Mouse (Mus musculus): ENCODE results near the gene Setd2.
A peak's percentile ranks its signal among the peaks of the same experiment; 100 is the strongest.

The Setd2 gene

DNA sequence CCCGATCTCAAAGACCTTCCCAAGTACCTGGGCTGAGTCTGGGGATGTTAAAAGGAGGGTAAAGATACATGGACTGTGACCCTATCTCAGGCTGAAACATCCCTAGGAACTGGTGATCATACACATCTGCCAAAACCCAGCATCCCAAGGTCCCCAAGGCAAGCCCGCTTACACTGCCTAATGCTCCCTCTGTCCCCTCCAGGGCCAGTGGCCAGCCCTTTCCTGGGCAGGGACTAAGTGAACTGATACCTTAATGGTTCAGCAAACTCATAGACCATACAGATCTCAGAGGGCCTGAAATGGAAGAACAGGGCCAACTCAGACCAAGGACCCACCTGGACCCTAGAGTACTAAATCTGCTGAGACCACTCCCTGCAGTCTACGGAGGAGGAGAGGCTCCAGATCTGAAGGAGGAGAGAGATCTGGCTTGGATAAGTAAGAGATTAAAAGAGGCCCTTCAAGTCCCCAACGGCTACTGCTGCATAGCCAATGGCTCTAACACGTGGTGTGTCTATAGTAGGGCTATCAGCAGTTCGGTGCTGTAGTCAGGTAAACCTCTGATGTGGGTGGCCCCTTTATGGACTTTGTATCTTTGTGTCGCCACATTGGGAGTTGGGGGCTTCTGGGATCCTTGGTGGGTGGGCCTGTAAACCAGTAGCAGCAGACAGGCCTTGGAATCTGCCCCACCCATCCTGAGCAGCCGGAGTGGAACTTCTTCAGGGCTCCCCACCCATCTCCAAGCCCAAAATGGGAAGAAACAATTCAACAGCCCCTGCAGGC is 91.2 kb downstream of the Setd2 start:
- no peak for DNase-seq (ENCODE audit: low read depth, low spot score)

- peak; percentile 80 for DNase-seq (ENCODE audit: low read depth, low spot score)
Observed at GRCm38 (mm10) chr9:110624361-110625166, 92.2 kb downstream of the Setd2 start, which contains the start of gene Nradd. Nradd (minus strand) TSS chr9:110624452.

DNA sequence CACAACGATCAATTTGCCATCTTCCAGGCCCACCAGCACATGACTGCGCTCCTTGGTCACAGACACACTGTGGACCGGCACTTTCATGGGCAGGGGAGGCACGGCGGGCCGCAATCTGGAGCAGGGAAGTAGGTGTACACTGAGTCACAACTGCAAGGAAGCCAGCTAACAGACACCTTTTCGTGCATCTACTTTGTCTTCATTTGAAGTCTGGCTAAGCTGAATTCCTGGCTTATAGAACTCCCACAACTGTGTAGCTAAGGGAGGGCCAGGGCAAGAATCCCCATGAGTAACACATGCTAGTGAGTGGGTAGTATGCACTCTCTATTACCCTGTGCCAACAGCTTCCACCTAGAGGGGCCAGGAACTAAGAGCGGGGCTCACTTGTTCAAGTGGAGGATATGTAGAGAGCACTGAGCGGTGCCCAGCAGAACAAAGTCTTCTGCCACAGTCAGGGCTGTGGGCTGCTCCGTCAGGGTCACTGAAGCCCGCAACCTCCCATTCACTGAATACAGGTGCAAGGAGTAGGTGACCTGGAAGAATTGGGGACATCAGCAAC is 93.0 kb downstream of the Setd2 start:
- DNase-seq (ENCODE audit: low read depth, low spot score) = no peak

DNA sequence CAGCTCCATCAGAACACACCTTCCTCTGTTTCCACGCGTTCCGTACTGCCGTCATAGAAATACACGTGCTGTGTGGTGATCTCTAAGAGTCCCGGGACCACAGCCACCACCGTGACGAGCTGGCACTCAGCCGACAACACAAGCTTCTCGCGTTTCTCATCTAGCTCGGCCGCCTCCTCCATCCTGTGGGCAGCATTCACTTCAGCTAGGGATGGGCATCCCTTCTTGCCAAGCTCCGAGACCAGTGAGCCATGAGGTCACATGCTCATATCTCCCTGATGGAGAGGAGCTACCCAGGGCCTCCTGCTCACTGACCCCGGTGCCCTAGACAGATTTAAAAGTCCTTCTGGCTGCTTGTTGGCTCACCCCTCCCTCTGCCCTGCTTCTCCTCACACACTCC is 97.8 kb downstream of the Setd2 start:
- DNase-seq (ENCODE audit: low read depth, low spot score) = no peak

- DNase-seq (ENCODE audit: low read depth, low spot score) = peak; percentile 59
Observed at GRCm38 (mm10) chr9:110631191-110631590, 98.8 kb downstream of the Setd2 start.

DNA sequence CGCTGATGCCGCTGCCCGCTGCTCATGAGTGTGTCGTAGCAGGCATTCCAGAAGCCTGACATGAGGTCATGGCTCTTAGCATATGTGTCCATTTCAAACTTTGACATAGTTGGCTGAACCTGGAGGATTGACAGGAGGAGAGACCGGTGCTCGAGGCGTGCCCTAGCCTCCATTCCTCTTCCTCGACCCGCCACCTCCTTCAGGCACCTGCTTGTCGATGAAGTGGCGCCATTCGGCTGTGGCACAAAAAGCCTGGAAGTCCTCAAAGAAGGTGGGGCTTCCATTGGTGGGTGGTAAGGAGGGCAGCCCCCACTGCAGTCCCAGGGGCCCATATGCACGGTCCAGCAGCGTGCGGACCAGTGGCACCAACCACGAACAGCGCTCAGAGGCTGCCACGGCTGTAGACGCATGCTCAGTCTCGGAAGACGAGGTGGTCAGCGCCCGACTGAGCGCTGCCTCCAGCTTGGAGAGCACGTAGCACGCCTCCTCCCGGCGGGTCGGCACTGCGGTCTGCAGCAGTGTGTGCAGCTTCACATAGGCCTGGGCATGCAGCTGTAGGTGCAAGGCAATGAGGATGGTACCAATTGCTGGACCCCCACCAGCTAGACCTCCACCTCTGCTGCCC is 99.4 kb downstream of the Setd2 start:
- no peak for DNase-seq (ENCODE audit: low read depth, low spot score)

DNA sequence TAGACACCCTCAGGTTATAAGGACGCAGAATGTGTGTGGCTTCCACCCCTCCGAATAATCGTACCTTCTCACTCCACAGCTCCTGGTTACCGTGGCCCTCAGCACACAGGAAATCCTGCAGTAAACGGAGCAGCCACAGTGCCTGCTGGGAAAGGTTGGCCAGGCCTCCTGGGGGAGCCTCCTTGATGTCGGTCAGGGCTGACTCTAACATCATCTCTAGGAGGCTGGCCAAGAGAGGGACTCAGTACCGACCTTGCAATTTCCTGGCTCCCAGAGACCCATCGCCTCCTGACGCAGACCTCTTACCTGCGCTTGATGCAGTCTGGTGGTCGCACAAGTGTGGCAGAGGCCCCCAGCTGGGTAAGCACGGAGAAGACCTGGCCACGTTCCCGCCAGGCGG is 100.3 kb downstream of the Setd2 start:
- no peak for DNase-seq (ENCODE audit: low read depth, low spot score)

- no peak for DNase-seq (ENCODE audit: low read depth, low spot score)
Observed at GRCm38 (mm10) chr9:110633882-110634281, 101.5 kb downstream of the Setd2 start.

DNA sequence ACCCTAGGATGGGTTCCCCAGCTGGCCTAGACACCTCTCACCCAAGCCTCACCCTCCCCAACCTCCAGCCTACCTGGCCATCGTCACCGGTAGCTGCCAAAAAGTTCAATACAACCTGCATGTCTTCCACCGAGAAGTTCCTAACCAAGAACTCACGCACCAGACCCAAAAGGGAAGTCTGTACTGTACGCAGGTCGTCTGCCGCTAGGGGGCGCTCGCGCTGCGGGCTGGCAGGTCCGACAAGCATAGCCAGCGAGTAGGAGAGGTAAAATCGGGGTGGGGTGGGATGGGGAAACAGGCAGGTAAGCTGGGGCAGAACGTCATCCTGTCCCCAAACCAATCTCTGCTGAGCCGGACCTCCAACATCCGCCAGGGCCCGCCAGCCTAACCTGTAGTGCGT is 102.8 kb downstream of the Setd2 start:
- DNase-seq (ENCODE audit: low read depth, low spot score) = peak; percentile 67

GRCm38 (mm10) chr9:110638611-110639021 is 106.2 kb downstream of the Setd2 start:
- DNase-seq (ENCODE audit: low read depth, low spot score) = no peak

GRCm38 (mm10) chr9:110641006-110641405 is 108.6 kb downstream of the Setd2 start:
- DNase-seq (ENCODE audit: low read depth, low spot score) = no peak

DNA sequence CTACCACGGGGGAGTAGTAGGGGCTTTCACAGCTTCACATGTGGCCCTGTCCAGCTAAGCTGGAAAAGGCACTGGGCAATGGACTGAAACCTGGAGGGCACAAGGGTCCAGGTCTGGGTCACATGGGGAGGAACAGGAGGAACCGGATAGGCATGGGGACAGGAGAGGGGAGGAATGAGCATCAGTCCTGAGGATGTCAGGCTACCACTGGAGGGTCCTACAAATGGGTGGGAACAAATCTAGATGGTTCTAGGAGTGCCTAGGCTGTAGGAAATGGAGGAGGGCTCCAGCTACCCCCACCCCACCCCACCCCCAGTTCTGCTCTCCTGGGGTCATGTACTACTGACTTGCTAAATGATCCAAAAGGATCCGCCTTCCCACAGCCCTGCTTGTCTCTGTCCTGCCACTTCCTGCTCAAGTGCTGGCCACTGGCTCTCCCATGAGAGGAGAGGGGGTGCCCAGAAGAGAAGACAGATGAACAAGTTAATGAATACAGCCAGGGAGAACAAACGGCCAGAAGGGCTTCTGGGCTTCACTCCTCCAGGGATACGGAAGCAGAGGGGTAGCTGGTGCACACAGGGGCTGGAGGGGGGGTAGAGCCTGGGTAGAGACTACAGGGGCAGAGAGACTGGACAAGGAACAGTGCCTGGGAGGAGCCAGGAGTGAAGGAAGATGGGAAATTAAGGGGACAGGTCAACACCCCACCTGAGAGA is 110.6 kb downstream of the Setd2 start:
- no peak for DNase-seq (ENCODE audit: low read depth, low spot score)

DNA sequence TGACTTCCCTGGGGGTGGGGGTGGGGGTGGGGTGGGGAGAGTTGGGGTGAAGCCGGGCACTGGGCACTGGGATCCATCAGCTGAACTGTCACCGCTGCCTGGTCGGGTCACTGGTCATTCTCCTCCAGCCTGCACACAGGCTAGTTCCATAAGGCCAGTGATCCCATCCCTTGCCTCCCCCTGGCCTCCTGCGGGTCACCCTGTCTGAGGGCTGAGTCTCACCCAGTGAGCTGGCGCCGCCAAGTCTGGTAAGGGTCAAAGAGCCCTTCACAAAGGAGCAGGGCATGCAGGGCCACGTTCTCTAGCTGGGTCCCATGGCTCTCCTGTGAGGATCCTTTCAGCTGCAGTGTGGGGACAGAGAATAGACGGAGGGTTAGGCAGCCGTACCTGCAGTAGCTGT is 111.4 kb downstream of the Setd2 start:
- DNase-seq (ENCODE audit: low read depth, low spot score) = no peak

DNA sequence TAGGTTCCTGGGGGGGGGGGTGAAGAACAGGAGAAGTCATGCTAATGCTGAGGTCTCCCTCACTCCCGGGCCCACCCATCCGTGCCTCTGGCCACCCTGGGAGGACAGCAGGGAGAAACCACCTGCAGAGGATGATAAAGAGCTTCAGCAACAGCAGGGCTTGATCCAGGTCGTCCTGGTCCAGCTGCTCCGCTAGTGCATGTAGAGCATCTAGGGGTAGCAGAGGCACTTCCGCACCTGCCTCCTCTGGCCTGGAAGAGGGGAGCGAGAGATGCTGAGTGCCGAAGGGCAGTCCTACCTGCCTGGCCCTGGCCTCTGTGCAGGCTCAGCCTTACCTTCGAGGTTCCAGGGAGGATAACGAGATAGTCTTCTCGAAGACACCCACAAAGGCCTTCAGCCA is 111.9 kb downstream of the Setd2 start:
- no peak for DNase-seq (ENCODE audit: low read depth, low spot score)

- no peak for DNase-seq (ENCODE audit: low read depth, low spot score)
Observed at GRCm38 (mm10) chr9:110645219-110645618, 112.8 kb downstream of the Setd2 start.

- DNase-seq (ENCODE audit: low read depth, low spot score) = no peak
Observed at GRCm38 (mm10) chr9:110649775-110650174, 117.4 kb downstream of the Setd2 start.

DNA sequence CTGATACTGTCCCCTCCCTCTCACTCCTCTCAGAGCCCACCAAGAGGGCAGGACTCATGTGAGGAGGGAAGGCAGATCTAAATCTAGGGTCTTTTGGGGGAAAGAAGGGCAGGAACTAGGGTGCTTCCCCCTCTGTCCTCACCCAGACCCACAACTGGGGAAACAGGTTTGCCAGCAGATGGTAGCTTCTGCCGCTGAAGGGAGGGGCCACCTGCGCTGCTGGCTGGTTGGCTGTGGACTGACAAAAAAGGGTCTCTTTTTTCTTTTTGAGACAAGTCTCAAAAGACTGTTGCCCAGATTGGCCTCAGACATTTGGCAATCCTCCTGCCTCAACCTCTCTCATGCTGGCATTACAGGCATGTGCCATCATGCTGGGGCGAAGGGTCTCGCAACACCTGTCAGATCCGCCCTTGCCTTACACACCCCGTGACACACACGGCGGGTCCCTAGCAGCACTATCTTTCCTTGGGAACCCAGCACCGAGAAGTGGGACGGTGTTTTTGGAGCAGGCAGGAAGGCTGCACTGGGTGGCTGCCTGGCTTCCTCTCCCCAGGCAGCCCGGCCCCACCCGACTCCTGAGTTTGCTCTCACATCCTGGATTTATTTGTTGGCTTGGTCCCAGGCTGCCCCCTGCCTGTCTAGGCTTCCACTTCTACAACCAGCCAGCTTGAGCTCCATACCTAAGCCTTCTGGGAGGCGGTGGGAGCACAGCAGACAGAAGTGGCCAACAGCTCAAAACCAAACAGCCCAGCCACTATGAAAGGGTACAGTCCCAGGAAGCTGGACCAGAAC is 119.7 kb downstream of the Setd2 start:
- DNase-seq (ENCODE audit: low read depth, low spot score) = no peak

DNA sequence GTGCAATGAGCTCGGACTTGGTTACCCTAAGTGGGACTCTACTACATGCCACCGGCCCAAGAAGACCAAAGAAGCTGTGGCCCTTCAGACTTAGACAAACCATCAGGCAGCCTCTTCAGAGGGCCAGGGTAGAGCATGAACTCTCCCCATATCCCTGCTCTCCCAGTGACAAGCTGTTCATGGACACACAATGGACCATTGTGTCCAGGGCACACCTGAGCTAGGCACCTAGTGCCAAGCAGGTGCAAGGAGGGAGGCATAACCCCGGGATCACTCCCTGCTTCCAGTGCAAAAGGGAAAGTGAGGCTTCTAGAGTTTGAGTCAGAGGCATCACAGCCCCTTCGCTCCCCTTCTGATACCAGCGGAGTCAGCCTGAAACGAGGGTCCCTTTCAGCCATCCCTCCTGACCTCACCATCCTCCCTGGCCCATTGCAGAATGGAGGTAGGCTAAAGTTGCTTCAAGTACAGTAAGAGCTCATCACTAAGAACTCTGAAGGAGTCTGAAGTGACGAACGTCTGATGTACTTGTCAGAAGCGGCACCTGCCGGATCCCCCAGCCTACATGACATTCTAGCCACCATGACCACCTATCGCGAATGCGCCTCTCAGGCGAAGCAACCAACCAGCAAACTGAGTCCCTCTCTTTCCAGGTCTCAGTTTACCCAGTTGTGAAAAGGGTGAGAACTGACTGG is 120.7 kb downstream of the Setd2 start:
- no peak for DNase-seq (ENCODE audit: low read depth, low spot score)

GRCm38 (mm10) chr9:110653655-110654461 is 121.5 kb downstream of the Setd2 start, which contains the start of gene Nbeal2:
Nbeal2 (minus strand) TSS chr9:110654161.
- peak; percentile 82 for DNase-seq (ENCODE audit: low read depth, low spot score)
